Mouse (Mus musculus) urinary bladder, postnatal 0 days (tissue): ENCODE measurements around the gene Rif1. TPM values are rescaled to one million over a fixed set of nuclear protein-coding genes. Genes with fewer than 3 reads are reported as not detected.

Experiments used
- polyA plus RNA-seq: library from polyadenylated mRNA; unstranded; fragments of >200 nt; fragmentation: Nextera tagmentation; extraction: Ambion mirVana; gene quantifications from 2 replicates; pipeline ENCODE4 v1.2.1, GENCODE M21; 2015

The Rif1 gene
- polyA plus RNA-seq, result 9.3 and 13.0 TPM in 2 replicates

GRCm38 (mm10) chr2:52072491-52073140 is at the start of gene Rif1:
TSS of gene Rif1 (plus strand) at chr2:52072832.

GRCm38 (mm10) chr2:52037882-52038281 is 34.8 kb upstream of the Rif1 start, which contains the start of gene Tnfaip6:
TSS of gene Tnfaip6 (plus strand) at chr2:52038009.

Other genes starting within 250 kb of the Rif1 start
- gene Rbm43, start 137.7 kb upstream of the Rif1 start, polyA plus RNA-seq, result 8.7 and 10.3 TPM in 2 replicates
- 18.1 and 18.8 TPM in 2 replicates for gene Nmi, start 99.3 kb upstream of the Rif1 start, polyA plus RNA-seq
- gene Tnfaip6, start 34.8 kb upstream of the Rif1 start, polyA plus RNA-seq, result 11.0 and 15.7 TPM in 2 replicates